Mouse (Mus musculus) ES-E14 (cell line): ENCODE measurements around the gene Nos1ap.

ENCODE experiments used
- HCFC1 ChIP-seq: IDR thresholded peaks from 2 replicates; pipeline ENCODE4 v1.6.1; 2012; ENCODE audit warnings: low read length, inconsistent platforms, borderline replicate concordance; ENCODE audit not compliant: insufficient read depth
- MAFK ChIP-seq: IDR thresholded peaks from 2 replicates; pipeline ENCODE4 v1.6.1; 2014; ENCODE audit warnings: mild to moderate bottlenecking, low read depth, low read length, inconsistent platforms; ENCODE audit not compliant: insufficient read depth

GRCm38 (mm10) chr1:170609872-170610271 lies 20.2 kb upstream of the Nos1ap start:
- no peak for TF ChIP-seq MAFK
- no peak for TF ChIP-seq HCFC1
